Mouse (Mus musculus) adrenal gland, postnatal 4 days (tissue): ENCODE data around the gene Scn11a. TPM values are rescaled to one million over a fixed set of nuclear protein-coding genes. Genes with fewer than 3 reads are reported as not detected.

Source experiments
- total RNA-seq, 2 experiments: library from RNA; stranded (reverse); gene quantifications; 2 replicates each; pipeline ENCODE4 v1.2.3; 2021

The Scn11a gene
- total RNA-seq, 2 experiments from 2014 or later = 0.06 TPM; not detected in 1

Other genes with a start within 250 kb of the Scn11a start
- under 1 TPM; 0.25 to 0.36 TPM for gene Scn5a, start 246.4 kb downstream of the Scn11a start, total RNA-seq
- gene Scn10a, start 106.1 kb downstream of the Scn11a start, total RNA-seq = under 1 TPM in 1 of 2 experiments, not detected in 1; 0.08 TPM
- gene Wdr48, start 69.4 kb upstream of the Scn11a start, total RNA-seq = 10 to 100 TPM; 55.6 to 56.5 TPM
- 10 to 100 TPM; 26.9 to 27.1 TPM for gene Gorasp1, start 112.1 kb upstream of the Scn11a start, total RNA-seq
- gene Ttc21a, start 112.2 kb upstream of the Scn11a start, total RNA-seq = under 1 TPM; 0.34 TPM
- 10 to 100 TPM; 18.0 to 18.1 TPM for gene Csrnp1, start 159.2 kb upstream of the Scn11a start, total RNA-seq
- 1 to 10 TPM; 2.2 to 5.6 TPM for gene Xirp1, start 198.1 kb upstream of the Scn11a start, total RNA-seq
- 1 to 10 TPM; 7.2 TPM for gene Cx3cr1, start 244.4 kb upstream of the Scn11a start, total RNA-seq